Mouse (Mus musculus) ES-Bruce4 (cell line): ENCODE results near the gene Anapc13. TPM values are rescaled to one million over a fixed set of nuclear protein-coding genes. Genes with fewer than 3 reads are reported as not detected.
A peak's percentile ranks its signal among the peaks of the same experiment; 100 is the strongest.

ENCODE experiments used
- H3K27ac ChIP-seq: 2 replicates; pipeline ENCODE4 v1.5.1; 2012; ENCODE audit warnings: low read length, inconsistent platforms; ENCODE audit not compliant: insufficient read depth
- H3K27me3 ChIP-seq: 2 replicates; pipeline ENCODE4 v1.6.1; 2012; ENCODE audit warnings: mild to moderate bottlenecking, low read length, inconsistent platforms; ENCODE audit not compliant: control insufficient read depth, poor library complexity, insufficient read depth, severe bottlenecking
- H3K36me3 ChIP-seq: 2 replicates; pipeline ENCODE4 v1.6.1; 2012; ENCODE audit warnings: inconsistent platforms, mild to moderate bottlenecking, low read length, moderate library complexity; ENCODE audit not compliant: control insufficient read depth, poor library complexity, insufficient read depth, severe bottlenecking
- H3K4me1 ChIP-seq: one replicate; pipeline ENCODE4 v1.8.1; 2011; ENCODE audit warnings: low read length; ENCODE audit not compliant: control insufficient read depth, insufficient read depth
- H3K4me3 ChIP-seq: 2 replicates; pipeline ENCODE4 v1.5.1; 2011; ENCODE audit warnings: low read depth, mild to moderate bottlenecking, low read length
- H3K9ac ChIP-seq: 2 replicates; pipeline ENCODE4 v1.6.1; 2012; ENCODE audit warnings: low read depth, mild to moderate bottlenecking, inconsistent platforms; ENCODE audit not compliant: poor library complexity, severe bottlenecking
- H3K9me3 ChIP-seq: replicated peaks from 2 replicates; pipeline ENCODE4 v1.6.1; 2012; ENCODE audit warnings: mild to moderate bottlenecking, low read length, inconsistent platforms; ENCODE audit not compliant: control insufficient read depth, poor library complexity, insufficient read depth, severe bottlenecking
- CTCF ChIP-seq: IDR thresholded peaks from one replicate; pipeline ENCODE4 v1.8.1; 2011; ENCODE audit warnings: low read depth, low read length
- EP300 ChIP-seq: IDR thresholded peaks from 2 replicates; pipeline ENCODE4 v1.6.1; 2011; ENCODE audit warnings: low read depth, low read length; ENCODE audit not compliant: insufficient read depth
- POLR2A ChIP-seq: IDR thresholded peaks from one replicate; pipeline ENCODE4 v1.8.1; 2011; ENCODE audit warnings: low read length; ENCODE audit not compliant: insufficient read depth
- polyA plus RNA-seq: library from polyadenylated mRNA; stranded (reverse); fragments of >200 nt; gene quantifications from 2 replicates; pipeline ENCODE4 v1.2.4, GENCODE M21; 2011; ENCODE audit warnings: low read depth; ENCODE audit not compliant: missing spikeins, insufficient read depth, insufficient read length

Anapc13 gene
- polyA plus RNA-seq, 1 experiment: 87.9 TPM

- Histone ChIP-seq H3K4me1 (no peaks in the 10 kb centered on the region), H3K9ac (no peak overlapping the region), H3K4me3 (no peak overlapping the region), H3K27me3 (no peaks in the 10 kb centered on the region), H3K36me3 (no peaks in the 10 kb centered on the region), H3K9me3 (no peaks in the 10 kb centered on the region), H3K27ac (no peak overlapping the region)
- no peak for TF ChIP-seq POLR2A
- TF ChIP-seq CTCF: no peak
- TF ChIP-seq EP300: no peak
Observed at GRCm38 (mm10) chr9:102650637-102651036, 24.5 kb downstream of the Anapc13 start.

- H3K27me3 ChIP-seq: no peaks in the 10 kb centered on the region
- H3K9ac ChIP-seq: no peak overlapping the region
- no peak overlapping the region for H3K27ac ChIP-seq
- no peak overlapping the region for H3K4me3 ChIP-seq
- no peak for TF ChIP-seq EP300
- TF ChIP-seq POLR2A: no peak
- TF ChIP-seq CTCF: no peak
- H3K36me3 ChIP-seq: no peaks in the 10 kb centered on the region
- no peaks in the 10 kb centered on the region for H3K9me3 ChIP-seq
- no peaks in the 10 kb centered on the region for H3K4me1 ChIP-seq
Observed at GRCm38 (mm10) chr9:102651199-102651720, 25.2 kb downstream of the Anapc13 start.

GRCm38 (mm10) chr9:102656355-102657095 is 30.4 kb downstream of the Anapc13 start:
- Histone ChIP-seq H3K27ac (no peak overlapping the region), H3K36me3 (no peaks in the 10 kb centered on the region), H3K4me1 (no peaks in the 10 kb centered on the region), H3K27me3 (no peaks in the 10 kb centered on the region), H3K9me3 (no peaks in the 10 kb centered on the region), H3K9ac (no peak overlapping the region), H3K4me3 (no peak overlapping the region)
- TF ChIP-seq POLR2A (no peak), EP300 (no peak), CTCF (no peak)

GRCm38 (mm10) chr9:102668115-102668514 is 42.0 kb downstream of the Anapc13 start:
- Histone ChIP-seq H3K36me3 (no peaks in the 10 kb centered on the region), H3K9ac (no peak overlapping the region), H3K27me3 (no peaks in the 10 kb centered on the region), H3K27ac (no peak overlapping the region), H3K4me1 (no peaks in the 10 kb centered on the region), H3K4me3 (no peak overlapping the region), H3K9me3 (no peaks in the 10 kb centered on the region)
- TF ChIP-seq POLR2A (no peak), EP300 (peak; percentile 85)

GRCm38 (mm10) chr9:102668906-102669305 is 42.8 kb downstream of the Anapc13 start:
- Histone ChIP-seq H3K9me3 (no peaks in the 10 kb centered on the region), H3K27ac (no peak overlapping the region), H3K27me3 (no peaks in the 10 kb centered on the region), H3K36me3 (no peaks in the 10 kb centered on the region), H3K9ac (no peak overlapping the region), H3K4me3 (no peak overlapping the region), H3K4me1 (no peaks in the 10 kb centered on the region)
- TF ChIP-seq CTCF (no peak), POLR2A (no peak), EP300 (no peak)

GRCm38 (mm10) chr9:102673381-102673780 is 47.3 kb downstream of the Anapc13 start:
- no peak overlapping the region for H3K4me3 ChIP-seq
- no peaks in the 10 kb centered on the region for H3K4me1 ChIP-seq
- TF ChIP-seq CTCF (no peak), EP300 (no peak), POLR2A (no peak)
- H3K27ac ChIP-seq: no peak overlapping the region
- H3K9ac ChIP-seq: no peak overlapping the region
- H3K9me3 ChIP-seq: no peaks in the 10 kb centered on the region
- no peaks in the 10 kb centered on the region for H3K27me3 ChIP-seq
- H3K36me3 ChIP-seq: no peaks in the 10 kb centered on the region
